Mouse (Mus musculus): ENCODE measurements around the gene Ckm. TPM values are rescaled to one million over a fixed set of nuclear protein-coding genes. Genes with fewer than 3 reads are reported as not detected.

Gene Ckm
- polyA plus RNA-seq, 1 experiment from 2014 or later = 378 TPM

GRCm38 (mm10) chr7:19378049-19378448 is 26.5 kb upstream of the Ckm start:
- H3K36me3 ChIP-seq (ENCODE audit: control insufficient read depth, insufficient read depth, low read length) = 0 out of 2 replicates have a peak, but pooled peaks cover 6% of the 10 kb centered on the region
- ATAC-seq (ENCODE audit: insufficient read depth, low FRiP score) = no peak
- no peaks in the 10 kb centered on the region for H3K27me3 ChIP-seq (ENCODE audit: control insufficient read depth, insufficient read depth, low read length)
- no peak overlapping the region for H3K9ac ChIP-seq (ENCODE audit: low read length)
- WGBS = 71% methylated on average over 8 of the region's 8 CpGs
- no peak overlapping the region for H3K4me3 ChIP-seq (replicated peaks; ENCODE audit: low read length)
- H3K4me1 ChIP-seq (ENCODE audit: control insufficient read depth, insufficient read depth, low read length) = peaks cover 6% of the 10 kb centered on the region
- no peak overlapping the region for H3K4me2 ChIP-seq (ENCODE audit: low read depth, low read length)
- H3K9me3 ChIP-seq (replicated peaks; ENCODE audit: control insufficient read depth, low read length) = no peaks in the 10 kb centered on the region
- H3K27ac ChIP-seq (ENCODE audit: low read length) = no peak overlapping the region

GRCm38 (mm10) chr7:19381377-19382165 is 23.0 kb upstream of the Ckm start, which contains the start of gene Ercc2:
Gene Ercc2 (plus strand): TSS chr7:19382010.
- peak; percentile 96 for ATAC-seq (ENCODE audit: insufficient read depth, low FRiP score)
- no peak within 1 kb of the TSS for H3K27ac ChIP-seq (ENCODE audit: low read length)
- peaks cover 9% of the 10 kb centered on the region for H3K36me3 ChIP-seq (ENCODE audit: control insufficient read depth, insufficient read depth, low read length)
- H3K27me3 ChIP-seq (ENCODE audit: control insufficient read depth, insufficient read depth, low read length) = no peaks in the 10 kb centered on the region
- 6% methylated on average over 46 of the region's 48 CpGs for WGBS
- H3K4me1 ChIP-seq (ENCODE audit: control insufficient read depth, insufficient read depth, low read length) = peaks cover 10% of the 10 kb centered on the region
- H3K9me3 ChIP-seq (replicated peaks; ENCODE audit: control insufficient read depth, low read length) = no peaks in the 10 kb centered on the region
- H3K4me3 ChIP-seq (replicated peaks; ENCODE audit: low read length) = peak within 1 kb of the TSS; percentile 90
- peak within 1 kb of the TSS; percentile 80 for H3K9ac ChIP-seq (ENCODE audit: low read length)
- peak within 1 kb of the TSS; percentile 91 for H3K4me2 ChIP-seq (ENCODE audit: low read depth, low read length)

- H3K27me3 ChIP-seq (ENCODE audit: control insufficient read depth, insufficient read depth, low read length) = no peaks in the 10 kb centered on the region
- H3K27ac ChIP-seq (ENCODE audit: low read length) = no peak overlapping the region
- ATAC-seq (ENCODE audit: insufficient read depth, low FRiP score) = peak; percentile 44
- peaks cover 13% of the 10 kb centered on the region for H3K36me3 ChIP-seq (ENCODE audit: control insufficient read depth, insufficient read depth, low read length)
- H3K9me3 ChIP-seq (replicated peaks; ENCODE audit: control insufficient read depth, low read length) = no peaks in the 10 kb centered on the region
- peak overlapping the region; percentile 80 for H3K9ac ChIP-seq (ENCODE audit: low read length)
- WGBS = 0% methylated on average over 23 of the region's 37 CpGs
- H3K4me3 ChIP-seq (replicated peaks; ENCODE audit: low read length) = peak overlapping the region; percentile 90
- H3K4me2 ChIP-seq (ENCODE audit: low read depth, low read length) = peak overlapping the region; percentile 91
- H3K4me1 ChIP-seq (ENCODE audit: control insufficient read depth, insufficient read depth, low read length) = peaks cover 10% of the 10 kb centered on the region
Measured at GRCm38 (mm10) chr7:19382166-19382541, 22.4 kb upstream of the Ckm start.

- Histone ChIP-seq H3K36me3 (ENCODE audit: control insufficient read depth, insufficient read depth, low read length) (peaks cover 22% of the 10 kb centered on the region), H3K4me3 (replicated peaks; ENCODE audit: low read length) (no peak overlapping the region), H3K27ac (ENCODE audit: low read length) (no peak overlapping the region), H3K27me3 (ENCODE audit: control insufficient read depth, insufficient read depth, low read length) (no peaks in the 10 kb centered on the region), H3K4me1 (ENCODE audit: control insufficient read depth, insufficient read depth, low read length) (peaks cover 10% of the 10 kb centered on the region), H3K9ac (ENCODE audit: low read length) (no peak overlapping the region), H3K4me2 (ENCODE audit: low read depth, low read length) (no peak overlapping the region), H3K9me3 (replicated peaks; ENCODE audit: control insufficient read depth, low read length) (no peaks in the 10 kb centered on the region)
- whole genome bisulfite sequencing = 87% methylated on average over 9 of the region's 9 CpGs
- ATAC-seq (ENCODE audit: insufficient read depth, low FRiP score) = no peak
Measured at GRCm38 (mm10) chr7:19383708-19384107, 20.9 kb upstream of the Ckm start.

GRCm38 (mm10) chr7:19388699-19389413 is 15.7 kb upstream of the Ckm start:
- H3K9me3 ChIP-seq (replicated peaks; ENCODE audit: control insufficient read depth, low read length) = no peaks in the 10 kb centered on the region
- peaks cover 41% of the 10 kb centered on the region for H3K36me3 ChIP-seq (ENCODE audit: control insufficient read depth, insufficient read depth, low read length)
- no peak overlapping the region for H3K4me3 ChIP-seq (replicated peaks; ENCODE audit: low read length)
- no peaks in the 10 kb centered on the region for H3K27me3 ChIP-seq (ENCODE audit: control insufficient read depth, insufficient read depth, low read length)
- H3K27ac ChIP-seq (ENCODE audit: low read length) = no peak overlapping the region
- H3K4me1 ChIP-seq (ENCODE audit: control insufficient read depth, insufficient read depth, low read length) = no peaks in the 10 kb centered on the region
- no peak for ATAC-seq (ENCODE audit: insufficient read depth, low FRiP score)
- WGBS = 77% methylated on average over 10 of the region's 10 CpGs
- no peak overlapping the region for H3K4me2 ChIP-seq (ENCODE audit: low read depth, low read length)
- no peak overlapping the region for H3K9ac ChIP-seq (ENCODE audit: low read length)

- Histone ChIP-seq H3K4me1 (ENCODE audit: control insufficient read depth, insufficient read depth, low read length) (no peaks in the 10 kb centered on the region), H3K36me3 (ENCODE audit: control insufficient read depth, insufficient read depth, low read length) (peaks cover 18% of the 10 kb centered on the region), H3K9ac (ENCODE audit: low read length) (no peak overlapping the region), H3K4me2 (ENCODE audit: low read depth, low read length) (no peak overlapping the region), H3K27me3 (ENCODE audit: control insufficient read depth, insufficient read depth, low read length) (no peaks in the 10 kb centered on the region; the same call in 1 of the 2 replicates), H3K9me3 (replicated peaks; ENCODE audit: control insufficient read depth, low read length) (no peaks in the 10 kb centered on the region), H3K4me3 (replicated peaks; ENCODE audit: low read length) (no peak overlapping the region), H3K27ac (ENCODE audit: low read length) (no peak overlapping the region)
- 85% methylated on average over 8 of the region's 8 CpGs for WGBS
- no peak for ATAC-seq (ENCODE audit: insufficient read depth, low FRiP score)
Measured at GRCm38 (mm10) chr7:19394484-19394883, 10.1 kb upstream of the Ckm start.

- Histone ChIP-seq H3K9me3 (replicated peaks; ENCODE audit: control insufficient read depth, low read length) (peaks cover 7% of the 10 kb centered on the region), H3K27me3 (ENCODE audit: control insufficient read depth, insufficient read depth, low read length) (peaks cover 24% of the 10 kb centered on the region), H3K4me3 (replicated peaks; ENCODE audit: low read length) (peak overlapping the region; percentile 43), H3K36me3 (ENCODE audit: control insufficient read depth, insufficient read depth, low read length) (no peaks in the 10 kb centered on the region), H3K9ac (ENCODE audit: low read length) (peak overlapping the region; percentile 69), H3K4me1 (ENCODE audit: control insufficient read depth, insufficient read depth, low read length) (0 out of 2 replicates have a peak, but pooled peaks cover 2% of the 10 kb centered on the region), H3K4me2 (ENCODE audit: low read depth, low read length) (peak overlapping the region; percentile 57), H3K27ac (ENCODE audit: low read length) (no peak overlapping the region)
- peak; percentile 56; the same call in 1 of the 2 replicates for ATAC-seq (ENCODE audit: insufficient read depth, low FRiP score)
- WGBS = 3% methylated on average over 27 of the region's 27 CpGs
Measured at GRCm38 (mm10) chr7:19399496-19400280, 4.9 kb upstream of the Ckm start.

GRCm38 (mm10) chr7:19400946-19401345 is 3.6 kb upstream of the Ckm start:
- Histone ChIP-seq H3K9ac (ENCODE audit: low read length) (no peak overlapping the region), H3K36me3 (ENCODE audit: control insufficient read depth, insufficient read depth, low read length) (no peaks in the 10 kb centered on the region), H3K4me2 (ENCODE audit: low read depth, low read length) (no peak overlapping the region), H3K4me3 (replicated peaks; ENCODE audit: low read length) (no peak overlapping the region), H3K9me3 (replicated peaks; ENCODE audit: control insufficient read depth, low read length) (peaks cover 7% of the 10 kb centered on the region), H3K4me1 (ENCODE audit: control insufficient read depth, insufficient read depth, low read length) (0 out of 2 replicates have a peak, but pooled peaks cover 5% of the 10 kb centered on the region), H3K27me3 (ENCODE audit: control insufficient read depth, insufficient read depth, low read length) (peaks cover 27% of the 10 kb centered on the region), H3K27ac (ENCODE audit: low read length) (no peak overlapping the region)
- ATAC-seq (ENCODE audit: insufficient read depth, low FRiP score) = no peak
- WGBS = 79% methylated on average over 4 of the region's 4 CpGs
